Mouse (Mus musculus) lung, postnatal 25 days (tissue): ENCODE measurements around the gene Emid1.

Source experiments
- DNase-seq: peaks from one replicate; pipeline ENCODE4 v3.0.0; 2022; ENCODE audit warnings: low spot score

Emid1 gene

DNA sequence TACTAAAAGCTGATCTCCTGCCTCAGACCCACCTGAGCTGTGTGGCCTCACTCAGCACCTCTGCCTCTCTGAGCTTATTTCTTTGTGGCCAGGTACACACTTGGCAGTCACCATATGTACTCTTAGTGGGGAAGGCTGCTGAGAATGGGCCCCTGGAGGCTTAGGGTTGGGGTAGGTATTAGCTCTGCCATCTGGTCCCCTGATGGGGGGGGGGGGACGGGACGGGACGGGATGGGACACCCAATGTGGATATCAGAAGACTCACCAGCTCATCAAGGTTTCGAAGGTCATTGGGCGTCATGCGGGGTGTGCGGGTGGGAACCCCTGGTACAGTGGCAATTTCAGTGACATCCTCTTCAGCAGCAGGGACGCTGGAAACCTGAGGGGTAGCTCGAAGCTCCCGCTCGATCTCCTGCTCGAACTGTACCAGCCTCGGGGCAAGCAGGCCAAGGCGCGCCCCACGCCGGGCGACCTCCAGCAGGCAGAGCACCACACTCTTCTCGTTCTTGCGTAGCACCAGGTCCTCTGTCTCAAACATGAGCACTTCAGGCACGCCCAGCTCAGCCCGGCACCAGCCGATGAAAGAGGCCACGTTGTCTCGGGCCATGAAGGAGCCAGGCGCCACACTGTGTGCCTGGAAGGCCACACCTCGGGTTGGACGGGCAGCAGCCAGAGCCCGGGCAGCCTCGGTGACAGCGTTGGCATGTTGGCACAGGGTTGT is 88.3 kb downstream of the Emid1 start:
- DNase-seq = no peak

DNA sequence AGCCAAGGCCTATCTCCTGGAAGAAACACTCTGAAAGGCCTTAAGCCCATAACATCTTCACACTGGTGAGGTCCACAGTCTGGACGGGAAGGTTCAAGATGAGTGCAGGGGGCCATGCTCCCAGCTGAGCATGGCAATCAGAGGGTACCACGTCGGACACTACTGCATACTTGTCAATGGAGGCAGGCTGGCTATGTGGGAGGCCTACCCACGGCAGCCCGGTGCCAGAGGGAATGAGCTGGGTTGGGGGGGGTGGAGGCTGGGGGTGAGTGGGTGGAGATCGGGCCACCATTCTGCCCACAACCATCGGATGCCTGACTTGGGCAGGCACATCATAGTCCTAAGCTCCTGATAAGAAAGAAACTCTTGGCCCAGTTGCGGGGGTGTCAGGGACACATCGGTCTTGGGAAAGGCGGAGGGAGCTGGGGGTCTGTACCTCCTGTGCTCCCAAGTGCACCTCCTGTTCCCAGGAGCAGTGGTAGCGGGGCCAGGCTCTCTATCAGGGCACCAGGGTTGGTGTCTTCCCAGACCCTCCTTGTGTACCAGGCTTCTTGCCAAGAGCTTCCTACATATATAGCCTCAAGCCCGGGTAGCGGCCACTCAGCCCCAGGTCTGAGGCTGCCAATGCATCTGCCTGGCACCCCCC is 89.1 kb downstream of the Emid1 start:
- no peak for DNase-seq

DNA sequence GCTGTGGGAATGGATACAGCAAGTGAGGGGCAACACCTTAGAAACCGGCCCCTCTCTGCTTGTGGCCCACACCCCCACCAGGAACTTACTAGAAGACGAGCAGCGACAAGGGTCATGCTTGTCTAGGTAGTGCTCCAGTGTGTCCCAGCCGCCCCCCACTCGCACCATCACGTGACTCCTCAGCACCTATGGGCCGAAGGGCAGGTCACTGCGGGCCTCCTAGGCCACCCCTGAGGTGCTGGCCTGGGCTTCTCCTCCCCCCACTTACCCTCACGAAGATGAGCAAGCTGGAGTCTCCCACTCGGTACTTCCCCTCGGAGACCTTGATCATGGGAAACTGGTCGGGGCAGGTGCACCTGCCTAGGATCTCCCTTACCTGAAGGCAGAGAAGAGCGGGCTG is 89.7 kb downstream of the Emid1 start:
- DNase-seq = peak; percentile 3

DNA sequence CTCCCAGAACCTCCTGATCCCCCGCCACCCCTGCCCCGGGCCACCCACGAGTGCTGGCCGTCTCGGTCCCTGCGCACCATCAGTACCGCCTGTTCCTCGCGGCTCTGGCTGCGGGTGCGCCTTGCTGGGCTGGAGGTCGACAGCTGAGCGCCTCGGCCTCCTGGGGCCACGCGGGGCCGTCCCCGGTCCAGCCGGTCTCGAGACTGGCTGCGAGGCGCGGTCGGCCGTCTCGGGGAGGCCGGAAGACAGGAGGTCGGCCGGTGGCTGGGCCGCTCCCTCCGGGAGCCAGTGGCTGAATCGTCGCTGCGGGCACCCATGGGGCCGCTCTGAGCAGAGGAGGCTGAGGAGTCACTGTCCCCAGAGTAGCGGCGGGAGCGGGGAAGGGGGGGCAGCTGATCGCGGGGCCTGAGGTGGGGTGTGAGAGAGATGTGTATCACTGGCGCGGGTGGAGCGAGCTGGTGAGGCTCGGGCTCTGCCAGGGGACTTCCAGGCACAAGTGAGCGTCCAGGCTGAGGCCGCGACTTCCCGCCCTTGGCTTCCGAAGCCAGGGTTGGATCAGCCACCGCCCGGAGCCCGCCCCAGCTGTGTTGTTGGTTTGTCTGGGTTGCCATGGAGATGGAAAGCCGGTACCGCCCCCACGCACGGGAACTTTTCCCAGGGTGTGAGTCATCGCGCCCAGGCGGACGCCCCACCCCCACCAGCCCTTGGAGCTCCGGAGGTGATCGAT is 90.5 kb downstream of the Emid1 start:
- peak; percentile 95 for DNase-seq

DNA sequence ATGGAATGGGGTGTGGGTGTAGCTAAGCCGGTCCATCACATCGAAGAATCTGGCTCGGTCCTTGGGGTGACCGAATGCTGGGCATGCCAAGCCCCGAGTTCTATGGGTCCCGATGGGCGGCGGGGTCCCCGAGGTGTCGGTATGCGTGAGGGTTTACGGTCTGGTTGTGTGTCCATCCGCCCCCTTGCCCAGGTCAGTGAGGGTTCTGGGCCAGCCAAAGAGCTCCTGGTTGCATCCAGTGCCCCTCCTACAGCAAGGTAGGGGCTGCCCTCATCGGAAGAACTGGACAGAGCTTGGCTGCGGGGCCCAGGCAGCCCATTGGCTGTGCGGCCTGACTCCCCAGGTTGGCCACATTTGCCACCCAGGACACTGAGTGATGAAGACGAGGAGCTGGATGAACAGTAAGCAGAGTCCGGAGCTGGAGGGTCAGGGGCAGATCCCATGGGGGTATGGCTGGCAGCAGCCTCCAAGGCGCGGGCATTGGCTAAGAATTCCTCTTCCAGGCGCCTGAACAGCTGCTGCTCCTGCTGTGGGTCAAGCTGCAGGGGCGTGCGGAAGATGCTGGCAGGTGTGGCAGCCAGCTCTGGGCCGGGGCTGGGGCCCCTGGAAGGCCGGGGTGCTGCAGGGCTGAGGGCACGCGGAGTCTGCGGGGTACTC is 91.2 kb downstream of the Emid1 start:
- no peak for DNase-seq

DNA sequence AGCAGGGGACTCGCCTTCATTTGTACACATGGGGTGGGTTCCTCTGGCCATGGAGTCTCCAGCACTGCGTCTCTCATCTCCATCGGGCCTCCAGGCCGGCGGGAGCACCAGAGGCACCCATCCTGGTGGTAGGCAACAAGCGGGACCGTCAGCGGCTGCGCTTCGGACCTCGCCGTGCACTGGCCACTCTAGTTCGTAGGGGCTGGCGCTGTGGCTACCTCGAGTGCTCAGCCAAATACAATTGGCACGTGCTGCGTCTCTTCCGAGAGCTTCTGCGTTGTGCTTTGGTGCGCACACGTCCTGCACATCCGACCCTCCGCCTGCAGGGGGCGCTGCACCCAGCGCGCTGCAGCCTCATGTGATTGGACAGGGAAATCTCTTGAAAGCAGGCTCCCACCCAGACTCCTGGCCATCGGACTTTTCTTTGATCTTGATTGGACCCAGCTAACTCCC is 92.3 kb downstream of the Emid1 start:
- peak; percentile 28 for DNase-seq

DNA sequence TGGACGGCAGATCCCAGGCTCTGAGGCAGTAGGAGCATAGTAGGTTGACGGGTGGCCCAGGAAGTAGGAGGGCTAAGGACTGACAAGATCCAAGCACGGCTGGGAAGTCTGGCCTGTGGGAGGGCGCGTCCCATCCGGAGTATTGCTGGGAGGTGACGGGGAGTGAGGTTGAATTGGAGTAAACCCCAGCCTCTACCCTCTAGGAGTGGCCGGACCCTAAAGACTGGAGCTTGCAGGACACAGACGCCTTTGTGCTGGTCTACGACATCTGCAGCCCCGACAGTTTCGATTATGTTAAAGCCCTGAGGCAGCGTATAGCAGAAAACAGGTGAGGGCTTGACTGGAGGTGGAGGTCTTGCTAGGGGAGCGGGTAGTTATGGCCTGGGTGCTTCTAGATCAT is 92.8 kb downstream of the Emid1 start:
- no peak for DNase-seq

DNA sequence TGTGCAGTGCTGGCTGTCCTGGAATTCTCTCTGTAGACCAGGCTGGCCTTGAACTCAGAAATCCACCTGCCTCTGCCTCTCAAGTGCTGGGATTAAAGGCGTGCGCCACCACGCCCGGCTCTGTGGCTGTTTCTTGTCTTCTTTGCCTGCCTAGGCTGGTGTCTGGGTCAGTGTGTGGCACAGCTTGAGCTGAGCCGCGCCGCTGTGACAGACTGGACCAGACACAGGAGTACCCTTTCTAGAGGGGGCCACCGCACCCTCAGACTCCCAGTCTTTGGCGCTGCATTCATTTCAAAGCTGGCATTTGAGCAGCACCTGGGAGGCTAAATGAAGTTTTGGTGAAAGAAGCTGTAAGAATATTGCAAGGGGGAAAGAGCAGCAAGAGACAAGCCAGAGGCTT is 93.3 kb downstream of the Emid1 start:
- DNase-seq = no peak

DNA sequence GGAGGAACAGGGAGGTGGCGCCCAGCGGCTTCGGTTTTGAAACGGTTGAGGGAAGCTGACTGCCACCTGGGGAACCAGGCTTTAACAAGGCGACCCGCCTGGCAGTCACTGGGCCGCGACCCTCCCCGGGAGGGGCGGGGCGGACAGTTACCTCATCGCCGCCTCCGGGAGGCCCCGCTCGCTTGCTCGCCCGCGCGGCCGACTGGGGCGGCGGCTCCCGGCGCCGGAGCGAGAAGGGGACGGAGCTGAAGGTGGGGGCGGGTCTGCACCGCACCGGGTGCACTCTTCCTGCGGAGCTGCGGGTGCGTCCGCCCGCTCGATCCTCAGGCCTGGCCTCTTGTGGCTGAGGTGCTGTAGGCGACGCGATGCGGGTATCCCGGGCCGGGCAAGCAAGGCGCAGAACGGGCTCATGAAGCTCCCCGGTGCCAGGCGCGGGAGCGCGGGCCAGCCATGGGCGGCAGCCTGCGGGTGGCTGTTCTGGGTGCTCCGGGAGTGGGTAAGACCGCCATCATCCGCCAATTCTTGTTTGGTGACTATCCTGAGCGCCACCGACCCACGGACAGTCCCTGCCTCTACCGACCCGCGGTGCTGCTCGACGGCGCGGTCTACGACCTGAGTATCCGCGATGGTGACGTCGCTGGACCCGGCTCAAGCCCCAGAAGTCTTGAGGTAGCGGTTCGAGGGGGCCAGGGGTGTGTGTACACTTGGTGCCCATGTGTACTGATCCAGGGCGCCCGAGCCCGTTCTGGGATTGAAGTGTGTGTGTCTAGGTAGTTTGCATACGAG is 94.0 kb downstream of the Emid1 start, which contains the start of gene Rasl10a:
Gene Rasl10a, plus strand, starts transcription at position 273 of the 786 bp plus-strand sequence.
- DNase-seq = peak; percentile 38

DNA sequence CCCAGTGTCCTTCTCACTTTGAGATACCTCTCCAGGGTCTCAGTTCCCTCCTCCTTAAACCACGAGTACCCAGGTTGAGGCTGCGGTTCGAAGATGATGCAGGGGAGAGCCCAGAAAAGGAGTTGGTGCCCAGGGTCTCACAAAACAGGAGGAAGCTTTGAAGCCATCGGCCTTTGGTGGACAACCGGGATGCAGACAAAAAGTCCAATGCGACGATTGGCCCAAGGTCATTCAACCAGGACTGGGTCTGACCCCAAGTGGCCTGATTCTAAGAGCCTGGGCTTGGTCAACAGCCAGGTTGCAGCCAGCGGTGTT is 94.6 kb downstream of the Emid1 start:
- no peak for DNase-seq

DNA sequence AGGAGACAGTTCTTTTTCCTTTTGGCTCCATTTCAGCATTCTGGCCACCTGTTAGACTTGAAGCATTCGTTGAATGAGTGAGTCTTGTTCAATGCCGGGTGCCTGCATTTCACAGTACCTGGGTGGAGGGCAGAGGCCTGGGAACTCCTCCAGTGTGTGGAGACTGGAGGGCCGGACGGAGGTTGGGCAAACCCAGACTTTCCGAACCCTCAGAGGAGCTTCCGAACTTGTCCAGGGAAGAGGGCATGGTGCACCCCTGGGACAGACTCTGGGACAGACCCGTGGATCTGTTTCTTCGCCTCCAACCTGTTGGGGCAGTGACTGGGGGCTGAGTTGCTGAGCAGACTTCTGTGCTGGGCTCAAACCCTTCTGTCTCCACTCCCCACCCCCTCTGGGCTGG is 95.0 kb downstream of the Emid1 start:
- DNase-seq = no peak
